Mouse (Mus musculus): ENCODE measurements at regions not wholly inside any gene's neighbourhood (a gene's known extent, or its start where the extent isn't known, plus 50 kb on each side); places are given as distances from the start of the nearest gene placed in this dataset.

DNA sequence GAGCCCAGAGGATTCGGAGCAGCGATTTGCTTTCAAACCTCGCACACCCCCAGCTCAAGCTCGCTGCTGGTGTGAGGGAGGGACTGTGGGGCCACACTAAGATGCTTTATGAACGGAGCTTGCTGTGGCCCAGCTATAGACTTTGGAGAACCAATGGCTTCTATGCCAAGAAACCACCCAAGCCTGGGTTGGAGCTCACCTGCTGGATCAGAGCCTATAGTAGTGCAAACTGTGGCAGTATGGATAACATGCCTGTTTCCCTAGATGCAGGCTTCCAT lies 142.5 kb upstream of the A230072I06Rik start:
- no peak for DNase-seq (ENCODE audit: low read depth, low spot score)

DNA sequence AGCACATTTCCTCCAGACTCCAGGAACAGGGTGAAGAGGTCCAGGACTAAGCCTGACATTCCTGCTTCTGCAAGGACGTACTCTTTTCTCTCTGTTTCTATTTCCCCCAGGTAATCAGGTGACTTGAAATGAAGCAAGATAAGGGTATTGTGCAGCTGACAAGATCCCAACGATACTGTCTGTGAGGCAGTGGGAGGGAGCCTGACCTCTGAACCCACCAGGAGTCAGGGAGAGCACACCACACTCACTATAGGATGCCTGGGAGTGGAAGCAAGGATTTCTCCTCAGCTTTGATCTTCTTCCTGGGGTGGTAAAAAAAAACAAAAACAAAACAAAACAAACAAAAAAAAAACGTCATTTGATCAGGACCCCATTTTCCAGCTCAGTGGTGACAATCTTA lies 141.1 kb upstream of the A230072I06Rik start:
- no peak for DNase-seq (ENCODE audit: low read depth, low spot score)

DNA sequence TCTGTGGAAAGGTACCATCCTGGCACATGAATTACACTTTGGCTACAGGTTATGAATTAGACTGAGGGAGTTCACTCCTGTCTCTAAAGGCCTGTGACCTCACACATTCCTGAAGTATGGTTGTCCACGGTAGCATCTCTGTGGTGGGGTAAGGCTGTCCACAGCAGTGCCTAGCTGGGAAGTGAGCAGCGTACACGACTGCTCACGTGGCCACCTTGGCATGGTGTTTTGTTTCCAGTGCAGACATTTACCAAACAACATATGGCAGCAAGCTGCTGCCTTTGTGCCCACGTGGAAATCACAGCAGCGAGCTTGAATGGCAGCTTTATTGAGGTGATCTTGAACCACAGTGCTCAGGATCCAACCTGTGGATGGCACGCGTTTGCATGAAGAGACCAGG lies 140.7 kb upstream of the A230072I06Rik start:
- DNase-seq (ENCODE audit: low read depth, low spot score) = no peak

DNA sequence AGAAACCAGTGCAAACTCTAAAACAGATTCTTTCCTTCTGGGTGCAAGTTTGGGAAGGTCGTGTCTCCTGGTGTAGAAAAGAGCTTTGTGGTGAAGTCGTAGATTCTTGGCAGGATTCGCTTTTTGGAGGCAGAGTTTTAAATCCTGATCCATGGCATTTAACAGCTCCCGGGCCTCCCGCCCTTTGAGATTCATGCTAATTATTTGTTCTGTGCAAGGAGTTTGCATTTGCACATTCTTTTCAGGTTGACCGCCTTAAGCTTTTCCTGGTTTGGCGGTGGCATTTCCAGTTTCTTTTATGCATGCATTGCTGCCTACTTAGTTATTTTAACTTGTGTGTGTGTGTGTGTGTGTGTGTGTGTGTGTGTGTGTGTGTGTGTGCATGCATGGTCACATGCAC lies 126.9 kb upstream of the A230072I06Rik start:
- no peak for DNase-seq (ENCODE audit: low read depth, low spot score)

DNA sequence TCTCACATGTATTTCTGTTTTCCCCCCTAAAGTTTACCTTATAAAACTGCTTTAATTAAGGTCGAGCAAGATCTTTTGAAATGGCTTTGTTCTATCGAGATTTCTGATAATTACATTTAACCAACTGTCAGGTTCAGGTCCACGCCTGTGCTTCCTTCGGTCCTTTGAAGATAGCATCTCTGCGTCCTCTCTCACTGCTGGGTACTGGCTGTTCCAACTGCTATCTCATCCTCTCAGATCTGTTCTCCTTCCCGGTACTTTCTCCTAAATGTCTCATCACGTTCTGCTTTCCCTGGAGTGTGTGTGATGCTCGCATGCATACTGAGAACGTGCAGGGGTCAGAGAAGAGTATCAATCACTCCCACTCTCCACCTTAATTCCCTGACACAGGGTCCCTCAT lies 125.8 kb upstream of the A230072I06Rik start:
- DNase-seq (ENCODE audit: low read depth, low spot score) = no peak

DNA sequence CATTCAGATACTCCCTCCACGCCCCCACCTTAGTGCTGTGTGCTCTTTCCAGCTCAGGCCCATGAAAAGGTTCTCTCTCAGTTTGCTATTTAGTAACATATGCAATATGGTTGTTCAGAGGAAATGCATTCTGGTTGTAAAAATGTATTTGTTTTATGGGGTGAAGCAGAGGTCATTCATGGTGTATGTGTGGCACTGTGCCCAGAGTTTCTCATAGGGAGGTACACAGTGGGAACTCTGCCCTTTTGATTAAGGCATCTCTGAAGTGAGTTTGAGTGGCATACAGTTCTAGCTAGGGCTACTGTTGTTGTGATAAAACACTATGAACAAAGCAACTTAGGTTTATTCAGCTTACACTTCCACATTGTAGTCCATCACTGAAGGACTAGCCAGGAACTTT lies 121.7 kb upstream of the A230072I06Rik start:
- DNase-seq (ENCODE audit: low read depth, low spot score) = no peak

DNA sequence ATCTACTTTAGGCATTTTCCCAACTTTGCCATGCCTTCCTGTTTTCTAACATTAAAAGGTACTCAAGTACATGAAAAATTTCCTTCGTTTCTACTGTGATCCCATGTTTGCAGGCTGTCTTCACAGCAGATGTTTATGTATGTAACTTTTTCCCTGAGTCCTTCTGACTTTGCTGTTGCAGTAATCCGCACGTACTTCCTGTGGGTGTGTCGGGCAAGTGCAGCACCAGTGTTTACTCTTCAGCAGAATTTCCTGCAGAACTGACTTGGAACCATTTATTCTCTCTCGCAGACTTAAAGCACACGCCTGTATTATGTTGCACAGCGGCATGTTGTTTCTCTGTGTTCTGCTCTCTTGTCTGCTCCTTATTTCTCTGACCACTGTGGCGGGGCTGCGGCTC lies 120.4 kb upstream of the A230072I06Rik start:
- no peak for DNase-seq (ENCODE audit: low read depth, low spot score)

DNA sequence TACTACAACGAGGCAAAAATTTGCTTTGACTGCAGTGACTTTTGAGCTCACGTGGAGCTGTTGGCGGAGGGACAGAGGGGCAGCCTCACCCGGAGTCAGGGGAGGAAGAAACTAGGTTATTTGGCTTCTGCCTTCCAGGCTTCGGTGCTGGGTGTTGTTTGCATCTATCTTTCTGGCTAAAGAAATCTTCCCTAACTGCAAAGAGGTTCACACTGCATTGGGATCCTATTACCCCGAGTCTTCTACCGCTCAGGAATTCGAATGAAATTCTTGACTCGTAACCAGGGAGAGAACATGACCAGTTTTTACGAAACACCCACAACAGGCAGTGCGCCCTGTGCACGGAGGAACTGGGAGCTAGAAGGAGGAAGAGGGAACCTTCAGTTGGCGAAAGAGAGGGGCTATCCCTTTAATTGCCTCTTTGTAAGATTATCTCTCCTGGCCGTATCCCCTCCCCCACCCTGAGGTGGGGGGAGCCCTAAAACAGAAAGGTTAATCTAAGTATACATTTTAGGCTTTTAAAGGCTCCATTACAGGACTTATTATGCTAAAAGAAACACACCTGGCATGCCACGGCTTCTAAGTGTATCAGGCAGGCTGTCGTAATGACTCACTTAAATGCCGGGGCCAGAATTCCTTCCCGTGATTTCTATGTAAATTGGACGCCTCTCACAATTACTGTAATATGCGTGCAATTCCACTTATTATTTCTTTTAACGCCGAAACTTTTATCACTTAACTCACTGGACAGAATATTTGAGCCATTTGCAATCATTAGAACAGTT lies 115.5 kb upstream of the A230072I06Rik start:
- no peak for DNase-seq (ENCODE audit: low read depth, low spot score)

DNA sequence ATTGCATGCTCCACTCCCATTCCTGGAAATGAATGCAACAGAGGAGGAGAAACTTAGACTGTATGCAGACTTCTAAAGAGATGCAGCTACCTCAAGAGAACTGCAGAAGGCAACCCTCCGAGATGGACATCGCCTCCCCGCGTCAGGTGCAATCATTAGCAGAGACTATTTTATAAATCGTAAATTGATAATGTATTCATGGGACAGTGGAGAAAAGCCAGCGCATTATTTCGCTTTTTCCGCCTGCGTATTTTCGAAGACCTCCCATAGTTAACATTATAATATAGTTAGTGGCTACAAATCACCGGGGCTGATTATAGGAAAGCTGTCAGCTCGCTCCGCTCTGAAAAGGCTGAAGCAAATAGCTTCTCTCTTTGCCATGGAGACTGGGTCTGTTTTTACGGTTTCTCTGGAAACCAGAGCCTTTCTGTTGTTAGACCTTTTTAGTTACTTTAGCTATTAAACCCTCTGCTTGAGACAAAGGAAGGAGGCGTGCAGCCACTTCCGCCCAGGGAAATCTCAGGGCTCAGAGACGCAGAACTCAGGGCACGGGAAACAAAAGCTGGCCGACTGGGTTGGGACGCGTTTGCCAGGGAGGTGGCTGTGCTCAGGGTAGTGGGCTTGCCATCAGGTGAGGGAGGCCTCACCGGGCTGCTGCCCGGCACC lies 113.0 kb upstream of the A230072I06Rik start:
- DNase-seq (ENCODE audit: low read depth, low spot score) = no peak

DNA sequence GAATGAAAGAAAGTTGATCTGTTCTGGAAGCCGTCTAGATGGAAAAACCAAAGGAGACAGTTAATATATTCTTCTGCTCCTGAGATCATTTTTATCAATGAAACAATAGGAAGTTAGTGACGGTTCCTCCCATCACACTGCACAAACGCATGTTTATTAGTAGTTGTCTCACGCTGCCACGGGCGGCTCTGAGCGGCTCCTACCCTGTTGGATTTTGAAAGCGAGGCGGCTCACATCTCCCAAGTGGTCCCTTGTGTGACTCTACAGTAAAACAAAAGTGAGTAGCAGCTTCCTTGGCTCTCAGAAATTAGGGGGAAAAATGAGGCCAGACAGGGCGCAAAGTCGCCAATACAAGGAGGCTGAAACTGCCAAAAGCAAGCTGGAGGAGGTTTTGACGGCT lies 106.8 kb upstream of the A230072I06Rik start:
- no peak for DNase-seq (ENCODE audit: low read depth, low spot score)

DNA sequence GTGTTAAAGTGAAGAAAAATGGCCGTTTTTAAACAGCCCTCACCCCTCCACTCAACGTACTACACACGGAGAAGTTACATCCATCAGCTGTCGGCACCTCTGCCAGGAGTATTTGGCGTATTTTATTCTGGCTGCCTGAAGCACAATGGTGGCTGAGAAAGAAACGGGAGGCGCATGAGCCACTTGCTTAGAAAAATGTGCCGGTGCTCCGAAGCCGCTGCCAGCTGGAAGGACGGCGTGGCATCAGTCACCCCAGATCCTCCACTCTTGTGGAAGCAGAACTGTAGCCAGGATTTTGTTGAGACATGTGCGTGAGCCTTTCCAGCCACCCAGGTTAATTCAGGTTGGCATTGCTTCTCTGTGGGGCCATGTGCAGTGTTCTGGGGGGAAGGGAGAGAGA lies 103.1 kb upstream of the A230072I06Rik start:
- DNase-seq (ENCODE audit: low read depth, low spot score) = no peak

DNA sequence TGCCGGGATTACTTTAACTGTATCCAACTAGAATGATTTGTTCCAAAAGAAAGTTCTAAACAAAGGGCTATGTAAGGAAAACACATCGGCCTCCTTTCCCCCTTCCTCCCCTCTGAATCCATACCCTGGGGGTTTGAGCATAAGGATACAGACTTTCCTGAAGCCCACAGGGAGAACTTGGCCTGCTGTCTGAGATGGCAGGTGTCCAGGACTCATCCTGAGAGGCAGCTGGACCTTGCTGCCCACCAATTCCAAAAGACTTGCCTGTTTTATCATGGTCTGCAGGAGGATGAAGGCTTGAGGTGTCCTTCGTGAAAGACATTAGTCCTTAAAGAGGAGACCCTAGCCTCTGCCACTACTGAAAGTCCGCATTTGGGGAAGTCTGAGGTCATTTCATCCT lies 94.0 kb upstream of the A230072I06Rik start:
- no peak for DNase-seq (ENCODE audit: low read depth, low spot score)

DNA sequence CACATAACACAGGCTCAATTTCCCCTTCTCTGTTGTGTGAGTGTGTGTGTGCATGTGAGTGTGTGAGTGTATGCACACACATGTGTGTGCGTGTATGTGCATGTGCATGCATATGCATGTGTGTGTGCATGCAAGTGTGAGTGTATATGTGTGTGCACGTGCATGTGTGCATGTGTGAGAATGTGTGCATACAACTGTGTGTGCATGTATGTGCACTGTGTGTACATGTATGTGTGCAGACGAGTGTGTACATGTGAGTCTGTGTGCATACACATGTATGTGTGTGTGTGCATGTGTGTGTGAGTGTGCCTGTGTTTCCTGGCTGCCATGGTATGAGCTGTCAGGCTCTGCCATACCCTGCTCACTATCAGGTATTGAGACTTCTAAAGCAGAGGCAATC lies 91.3 kb upstream of the A230072I06Rik start:
- DNase-seq (ENCODE audit: low read depth, low spot score) = no peak

DNA sequence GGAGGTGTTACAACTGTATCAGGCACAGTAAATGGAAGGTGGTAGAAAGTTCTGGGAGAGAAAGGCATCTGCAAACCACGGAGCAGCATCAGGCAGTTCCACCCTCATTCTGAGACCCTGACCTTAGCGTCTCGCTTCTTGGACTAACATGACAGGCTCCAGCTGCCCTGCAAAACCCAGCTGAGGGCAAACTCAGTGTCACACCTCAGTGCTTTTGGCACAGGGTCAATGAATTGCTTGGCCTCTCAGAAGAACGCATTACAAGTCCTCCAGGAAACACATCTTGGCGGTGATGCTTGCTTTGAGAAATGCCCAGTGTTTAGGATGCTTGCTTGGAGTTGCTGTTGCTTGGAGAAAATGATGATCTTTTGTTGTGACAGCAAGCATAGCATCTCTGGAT lies 90.2 kb upstream of the A230072I06Rik start:
- no peak for DNase-seq (ENCODE audit: low read depth, low spot score)

DNA sequence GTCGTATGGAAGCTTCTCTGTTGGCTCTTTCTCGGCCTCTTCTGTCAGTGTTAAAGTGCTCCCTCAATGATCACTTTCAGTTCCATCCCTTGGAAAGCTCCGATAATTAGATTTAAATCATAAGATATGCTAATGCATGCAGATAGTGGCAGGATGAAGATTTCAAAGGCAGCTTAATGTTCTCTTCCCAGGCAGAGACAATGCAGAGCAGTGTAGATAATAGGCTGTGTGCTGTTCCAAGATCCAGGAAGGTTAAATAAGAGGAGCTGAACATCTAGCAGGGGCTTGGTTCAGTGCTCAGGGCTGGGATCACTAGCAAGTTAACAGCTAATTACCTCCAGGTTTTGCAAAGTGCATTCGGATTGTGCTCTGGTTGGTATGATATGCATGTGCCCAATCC lies 89.7 kb upstream of the A230072I06Rik start:
- DNase-seq (ENCODE audit: low read depth, low spot score) = no peak

DNA sequence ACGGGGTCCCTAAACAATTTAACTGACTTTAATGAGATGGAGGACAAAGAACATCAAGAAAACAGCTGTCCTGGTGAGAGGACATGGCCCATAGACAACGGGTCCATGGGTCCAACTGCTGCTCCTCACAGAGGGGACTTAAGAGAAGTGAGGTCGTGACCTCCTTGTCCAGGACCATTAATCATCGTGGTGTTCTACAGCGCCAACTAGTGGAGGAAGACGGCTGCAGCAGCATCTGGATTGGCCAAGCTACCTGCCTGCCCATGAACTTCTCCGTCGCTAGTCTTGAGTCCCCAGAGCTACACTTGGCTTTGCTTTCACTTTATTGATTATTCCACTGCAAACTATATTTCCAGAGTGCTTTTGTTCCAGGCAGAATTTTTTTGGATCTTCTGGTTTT lies 86.6 kb upstream of the A230072I06Rik start:
- DNase-seq (ENCODE audit: low read depth, low spot score) = no peak

DNA sequence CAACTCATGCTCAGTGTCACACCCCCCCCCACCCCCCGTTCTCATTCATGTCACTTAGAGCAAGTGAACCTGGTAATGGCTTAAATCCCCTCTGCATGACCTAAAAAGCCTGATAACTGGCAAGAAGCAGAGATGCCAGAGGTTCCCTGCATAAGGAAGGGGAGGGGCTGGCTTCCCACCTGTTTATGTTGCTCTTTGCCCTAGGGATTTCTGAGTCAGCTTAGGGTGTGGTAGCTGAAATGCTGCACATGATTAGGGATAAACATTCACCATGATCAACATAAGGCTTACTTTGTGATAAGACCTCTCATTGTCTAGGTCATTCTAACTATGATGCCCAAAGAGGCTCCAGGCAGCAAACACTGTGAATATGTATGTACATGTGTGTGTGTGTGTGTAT lies 72.7 kb upstream of the A230072I06Rik start:
- DNase-seq (ENCODE audit: low read depth, low spot score) = no peak

DNA sequence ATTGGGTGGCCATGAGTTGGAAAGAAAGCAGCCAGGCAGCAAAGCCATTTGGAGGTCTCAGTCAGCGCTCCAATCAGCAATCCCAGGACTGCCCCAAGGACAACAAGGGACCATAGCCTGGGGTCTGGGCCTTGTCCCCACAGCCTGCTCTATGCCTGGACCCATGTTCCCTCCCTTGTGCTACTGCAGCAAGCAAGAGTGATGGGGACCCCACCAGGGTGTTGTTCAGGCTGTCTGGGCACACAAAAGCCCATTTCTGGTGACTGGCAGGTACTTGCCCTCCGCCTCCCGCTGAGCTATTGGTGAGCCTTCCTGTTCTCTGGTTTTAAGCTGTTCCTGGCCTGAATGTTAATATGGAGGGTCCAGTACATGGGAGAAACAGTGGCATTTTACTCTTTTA lies 71.2 kb upstream of the A230072I06Rik start:
- DNase-seq (ENCODE audit: low read depth, low spot score) = no peak

DNA sequence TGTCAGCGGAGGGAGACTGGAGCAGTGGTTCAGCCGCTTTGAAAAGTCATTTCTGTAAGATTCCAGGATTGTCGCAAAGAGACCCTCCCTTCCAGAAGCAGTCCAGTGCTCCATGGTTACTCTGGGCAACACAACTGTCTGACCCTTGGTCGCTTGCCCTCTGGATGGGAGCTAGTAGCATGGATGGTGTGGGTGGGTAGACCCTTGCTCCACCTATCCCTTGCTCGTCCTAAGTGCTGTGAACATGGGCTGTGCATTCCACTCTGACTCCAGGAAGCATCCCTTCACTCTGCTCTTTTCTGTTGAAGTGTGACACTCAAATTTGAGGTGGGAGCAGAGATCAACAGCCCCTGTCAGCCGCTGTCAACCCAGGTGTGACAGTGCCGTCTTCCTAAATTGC lies 64.8 kb upstream of the A230072I06Rik start:
- DNase-seq (ENCODE audit: low read depth, low spot score) = no peak

DNA sequence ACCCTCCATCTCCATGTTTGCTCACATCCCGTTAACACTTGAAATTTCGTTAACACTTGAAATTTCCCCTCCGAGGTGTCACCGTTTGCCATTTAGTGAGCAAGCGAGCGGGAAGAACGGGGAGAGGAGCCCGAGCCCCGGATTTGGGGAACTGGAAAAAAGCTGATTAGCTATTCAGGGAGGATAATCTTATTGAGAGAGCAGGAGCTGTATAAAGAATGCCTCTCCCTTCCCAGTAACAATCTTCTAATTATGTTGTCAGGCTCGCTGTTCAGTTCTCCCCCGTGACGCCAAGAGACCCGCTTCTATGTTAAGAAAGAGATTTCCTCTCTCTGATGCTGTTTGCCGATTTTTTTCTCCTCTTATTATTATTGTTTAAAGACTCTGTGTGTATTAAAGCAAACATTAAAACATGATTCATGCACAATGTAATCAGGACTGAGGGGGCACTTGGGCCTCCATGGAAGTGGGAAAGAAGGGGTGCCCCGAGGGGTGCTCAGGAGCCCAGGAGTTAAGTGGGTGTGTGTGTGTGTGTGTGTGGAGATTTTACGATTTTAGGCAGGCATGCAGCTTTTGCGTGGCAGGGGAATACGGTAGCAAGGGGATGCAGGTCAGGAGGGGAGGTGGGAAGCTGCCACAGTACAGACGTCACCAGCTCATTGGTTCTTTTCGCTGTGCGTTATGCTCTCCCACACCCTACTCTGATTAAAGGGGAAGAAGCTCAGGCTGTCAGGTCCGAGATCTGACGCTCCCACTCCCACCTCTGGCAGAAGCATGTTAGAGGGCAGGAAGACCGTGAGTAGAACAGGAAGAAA lies 64.2 kb upstream of the A230072I06Rik start:
- DNase-seq (ENCODE audit: low read depth, low spot score) = no peak

DNA sequence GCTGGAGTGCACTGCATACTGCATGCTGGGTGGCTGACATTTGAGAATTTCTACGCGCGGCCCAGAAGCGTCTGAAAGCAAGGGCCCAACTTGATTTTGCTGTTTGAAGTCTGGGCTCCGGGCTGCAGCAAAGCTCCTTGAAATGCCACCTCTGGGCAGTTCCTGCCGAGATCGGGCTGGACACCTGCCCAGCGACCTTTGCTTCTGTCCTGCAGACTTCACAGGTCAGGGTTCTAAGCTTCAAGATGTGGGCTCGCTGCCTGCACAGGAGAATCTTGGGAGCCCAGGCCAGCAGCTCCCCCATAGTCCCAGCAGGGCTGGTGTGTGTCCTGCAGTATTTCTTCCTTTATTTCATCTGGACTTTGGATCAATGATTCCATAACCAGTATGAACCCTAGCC lies 57.1 kb upstream of the A230072I06Rik start:
- DNase-seq (ENCODE audit: low read depth, low spot score) = no peak

DNA sequence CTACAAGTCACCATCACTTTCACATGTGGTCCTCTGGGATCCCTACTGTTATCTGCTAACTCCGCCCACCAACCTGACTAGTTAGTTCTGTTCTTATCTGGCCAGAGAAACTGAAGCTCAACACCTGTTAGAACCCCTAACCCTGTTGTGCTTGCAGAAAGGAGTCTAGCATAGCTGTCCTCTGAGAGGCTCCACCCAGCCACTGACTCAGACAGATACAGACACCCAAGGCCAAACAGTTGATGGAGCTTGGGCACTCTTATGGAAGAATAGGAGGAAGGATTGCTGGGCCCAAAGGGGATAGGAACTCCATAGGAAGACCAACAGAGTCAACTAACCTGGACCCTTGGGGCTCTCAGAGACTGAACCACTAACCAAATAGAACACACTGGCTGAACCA lies 55.2 kb upstream of the A230072I06Rik start:
- no peak for DNase-seq (ENCODE audit: low read depth, low spot score)
